Mouse (Mus musculus) heart, adult 11 months (tissue): ENCODE measurements at regions not wholly inside any gene's neighbourhood (a gene's known extent, or its start where the extent isn't known, plus 50 kb on each side); places are given as distances from the start of the nearest gene placed in this dataset.

Experiments
- DNase-seq: peaks from one replicate; pipeline ENCODE4 v3.0.0; 2022

DNA sequence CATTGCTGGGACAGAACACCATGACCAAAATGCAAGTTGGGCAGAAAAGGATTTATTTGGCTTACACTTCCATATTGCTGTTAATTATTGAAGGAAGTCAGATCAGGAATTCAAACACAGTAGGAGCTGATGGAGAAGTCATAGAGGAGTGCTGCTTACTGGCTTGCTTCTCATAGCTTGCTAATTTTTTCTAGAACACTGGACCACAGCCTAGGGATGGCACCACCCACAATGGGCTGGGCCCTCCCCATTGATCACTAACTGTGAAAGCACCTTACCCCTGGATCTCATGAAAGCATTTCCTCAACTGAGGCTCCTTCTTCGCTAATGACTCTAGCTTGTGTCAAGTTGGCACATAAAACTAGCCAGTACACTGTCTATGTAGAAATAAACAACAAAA lies 381.3 kb downstream of the Nup35 start:
- no peak for DNase-seq

DNA sequence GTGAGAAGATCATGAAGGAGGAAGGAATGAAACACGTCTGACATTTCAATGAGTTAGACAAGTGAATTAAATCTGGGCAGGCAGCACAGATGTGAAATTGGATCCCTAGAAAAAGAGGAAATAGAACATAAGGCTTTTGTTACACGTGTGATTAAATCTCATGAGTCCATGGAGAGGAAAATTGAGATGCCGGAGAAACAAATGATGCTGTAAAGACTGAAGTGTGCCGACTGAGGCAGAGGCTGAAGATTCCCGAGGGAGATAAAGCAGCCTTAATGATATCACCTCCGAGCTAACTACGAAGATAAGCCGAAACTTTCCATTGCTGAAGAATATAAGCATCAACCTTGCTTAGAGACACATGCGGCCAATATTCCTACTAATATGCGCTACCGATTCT lies 390.0 kb downstream of the Nup35 start:
- DNase-seq, result no peak

DNA sequence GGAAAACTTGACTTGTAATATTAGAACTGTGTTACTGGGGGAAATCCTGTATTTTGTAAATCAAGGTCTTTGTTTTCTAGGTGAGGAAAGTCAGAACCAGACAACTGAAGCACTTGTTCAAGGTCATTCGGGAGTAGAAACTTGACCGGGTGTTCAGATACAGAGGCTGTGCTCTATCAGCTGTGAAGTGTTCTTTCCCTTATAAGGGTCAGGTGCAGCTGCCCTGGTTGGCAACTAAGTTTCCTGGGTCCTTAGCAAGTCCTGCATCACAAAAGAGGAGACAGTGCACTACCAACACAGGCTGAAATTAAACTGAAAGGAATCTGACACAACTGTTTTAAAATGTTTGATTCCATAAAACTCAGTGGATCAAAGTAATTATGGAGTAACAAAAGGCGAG lies 406.6 kb downstream of the Nup35 start:
- DNase-seq, result peak; percentile 57
